Mouse (Mus musculus) kidney, embryonic 14.5 days (tissue): Measurements from ENCODE around the gene Gm3233. TPM values are rescaled to one million over a fixed set of nuclear protein-coding genes. Genes with fewer than 3 reads are reported as not detected.
"Not testable (repeated sequence)": the region's sequence is repeated elsewhere in the genome, so short reads cannot be mapped to it uniquely, and the experiment has no call there.

Experiments used
- ATAC-seq: fragments of 200-750 bp; cut with Nextera tagmentation; 2 replicates; pipeline ENCODE4 v1.8.0; 2017; ENCODE audit warnings: moderate number of reproducible peaks, mild to moderate bottlenecking, moderate TSS enrichment, moderate library complexity; ENCODE audit not compliant: low FRiP score, low TSS enrichment
- H3K27ac ChIP-seq: fragments of 300-500 bp; sonication (generic); 2 replicates; pipeline ENCODE4 v1.5.1; 2014; ENCODE audit warnings: low read depth, mild to moderate bottlenecking, low read length, moderate library complexity, mixed read lengths
- H3K27me3 ChIP-seq: fragments of 300-500 bp; sonication (generic); 2 replicates; pipeline ENCODE4 v1.6.1; 2014; ENCODE audit warnings: mild to moderate bottlenecking, low read length; ENCODE audit not compliant: control insufficient read depth, insufficient read depth
- H3K36me3 ChIP-seq: fragments of 300-500 bp; sonication (generic); 2 replicates; pipeline ENCODE4 v1.6.1; 2014; ENCODE audit warnings: low read length, mixed read lengths; ENCODE audit not compliant: control insufficient read depth, insufficient read depth
- H3K4me1 ChIP-seq: fragments of 300-500 bp; sonication (generic); 2 replicates; pipeline ENCODE4 v1.6.1; 2014; ENCODE audit warnings: low read length, mixed read lengths; ENCODE audit not compliant: control insufficient read depth, insufficient read depth
- H3K4me2 ChIP-seq: fragments of 300-500 bp; sonication (generic); replicated peaks from 2 replicates; pipeline ENCODE4 v1.6.1; 2014; ENCODE audit warnings: low read depth, mild to moderate bottlenecking, low read length
- H3K4me3 ChIP-seq: fragments of 300-500 bp; sonication (generic); 2 replicates; pipeline ENCODE4 v1.5.1; 2014; ENCODE audit warnings: mild to moderate bottlenecking, low read length
- H3K9ac ChIP-seq: fragments of 300-500 bp; sonication (generic); 2 replicates; pipeline ENCODE4 v1.6.1; 2014; ENCODE audit warnings: low read depth, mild to moderate bottlenecking, low read length, moderate library complexity
- H3K9me3 ChIP-seq: fragments of 300-500 bp; sonication (generic); 2 replicates; pipeline ENCODE4 v1.6.1; 2016; ENCODE audit warnings: low read length; ENCODE audit not compliant: control insufficient read depth
- WGBS: fragments of 180-500 bp; shearing (Covaris S2); extraction: QIAGEN DNeasy Blood & Tissue Kit; methylation state at CpG from one replicate; pipeline ENCODE4 v1.1.7; 2014; 5-methylcytosine and 5-hydroxymethylcytosine counted together
- polyA plus RNA-seq: library from polyadenylated mRNA; unstranded; fragments of >200 nt; fragmentation: Nextera tagmentation; extraction: Ambion mirVana; gene quantifications from 2 replicates; pipeline ENCODE4 v1.2.1, GENCODE M21; 2014

Gm3233 gene
- polyA plus RNA-seq, 1 experiment from 2014 or later = not detected

DNA sequence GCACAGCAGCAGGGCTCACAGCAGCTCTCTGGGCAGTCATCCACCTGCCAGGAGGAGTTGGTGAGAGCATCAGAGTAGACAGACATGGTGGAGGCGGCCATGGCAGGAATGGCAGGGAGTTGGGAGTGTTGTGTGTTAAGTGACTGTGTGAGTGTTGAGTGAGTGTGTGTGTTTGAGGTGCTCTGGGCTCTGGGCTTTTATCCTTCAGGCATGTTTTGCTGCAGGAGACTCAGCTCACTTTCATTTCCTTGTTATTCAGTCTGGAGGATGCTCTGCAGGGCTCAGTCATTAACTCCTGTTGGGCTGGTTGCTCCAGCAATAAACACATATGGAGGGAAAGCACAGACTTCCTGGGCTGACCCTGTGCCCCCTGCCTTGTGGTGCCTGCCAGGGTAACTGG is 23.0 kb upstream of the Gm3233 start, which contains the start of gene Gm3250:
Gm3250 (minus strand) TSS at position 101 of the 400 bp plus-strand sequence.
- not testable (repeated sequence) for H3K9me3 ChIP-seq, H3K27ac ChIP-seq, H3K4me2 ChIP-seq, H3K4me3 ChIP-seq, ATAC-seq, H3K4me1 ChIP-seq, H3K27me3 ChIP-seq, H3K36me3 ChIP-seq, H3K9ac ChIP-seq
- WGBS = no CpG with 5 or more reads among the region's 1 CpGs

DNA sequence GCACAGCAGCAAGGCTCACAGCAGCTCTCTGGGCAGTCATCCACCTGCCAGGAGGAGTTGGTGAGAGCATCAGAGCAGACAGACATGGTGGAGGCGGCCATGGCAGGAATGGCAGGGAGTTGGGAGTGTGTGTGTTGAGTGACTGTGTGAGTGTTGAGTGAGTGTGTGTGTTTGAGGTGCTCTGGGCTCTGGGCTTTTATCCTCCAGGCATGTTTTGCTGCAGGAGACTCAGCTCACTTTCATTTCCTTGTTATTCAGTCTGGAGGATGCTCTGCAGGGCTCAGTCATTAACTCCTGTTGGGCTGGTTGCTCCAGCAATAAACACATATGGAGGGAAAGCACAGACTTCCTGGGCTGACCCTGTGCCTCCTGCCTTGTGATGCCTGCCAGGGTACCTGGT is 17.4 kb upstream of the Gm3233 start, which contains the start of gene Gm7138:
Gm7138 (minus strand) TSS at position 101 of the 400 bp plus-strand sequence.
- 75% methylated on average over 1 of the region's 1 CpGs for WGBS
- H3K9ac ChIP-seq, H3K27me3 ChIP-seq, H3K9me3 ChIP-seq, H3K4me1 ChIP-seq, ATAC-seq, H3K36me3 ChIP-seq, H3K4me3 ChIP-seq, H3K27ac ChIP-seq, H3K4me2 ChIP-seq: not testable (repeated sequence)

DNA sequence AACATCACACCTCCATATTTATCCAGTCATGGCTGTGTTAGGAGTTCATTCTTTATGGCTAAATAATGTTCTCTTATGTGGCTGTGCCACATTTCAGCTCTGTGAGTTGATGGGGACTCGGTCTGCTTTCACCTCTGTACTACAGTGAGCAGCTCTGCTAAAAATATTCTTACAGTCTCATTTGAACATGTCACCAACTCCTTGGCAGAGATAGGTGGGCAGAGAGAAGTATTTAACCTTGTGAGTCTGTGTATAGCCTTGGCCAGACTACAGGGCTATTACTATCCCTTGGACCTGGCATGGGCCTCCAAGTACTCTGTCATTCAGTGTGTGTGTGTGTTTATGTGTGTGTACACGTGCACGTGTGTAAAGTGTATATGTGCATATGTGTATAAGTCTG is 12.7 kb upstream of the Gm3233 start:
- not testable (repeated sequence) for H3K27ac ChIP-seq, H3K9ac ChIP-seq, H3K4me2 ChIP-seq, H3K4me3 ChIP-seq, ATAC-seq, H3K4me1 ChIP-seq, H3K9me3 ChIP-seq, H3K27me3 ChIP-seq, H3K36me3 ChIP-seq
- 83% methylated on average over 1 of the region's 3 CpGs for WGBS

DNA sequence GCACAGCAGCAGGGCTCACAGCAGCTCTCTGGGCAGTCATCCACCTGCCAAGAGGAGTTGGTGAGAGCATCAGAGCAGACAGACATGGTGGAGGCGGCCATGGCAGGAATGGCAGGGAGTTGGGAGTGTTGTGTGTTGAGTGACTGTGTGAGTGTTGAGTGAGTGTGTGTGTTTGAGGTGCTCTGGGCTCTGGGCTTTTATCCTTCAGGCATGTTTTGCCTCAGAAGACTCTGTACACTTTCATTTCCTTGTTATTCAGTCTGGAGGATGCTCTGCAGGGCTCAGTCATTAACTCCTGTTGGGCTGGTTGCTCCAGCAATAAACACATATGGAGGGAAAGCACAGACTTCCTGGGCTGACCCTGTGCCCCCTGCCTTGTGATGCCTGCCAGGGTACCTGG is 11.7 kb upstream of the Gm3233 start, which contains the start of gene Gm3238:
Gm3238 (minus strand) TSS at position 101 of the 400 bp plus-strand sequence.
- WGBS = 82% methylated on average over 1 of the region's 1 CpGs
- not testable (repeated sequence) for H3K27me3 ChIP-seq, ATAC-seq, H3K27ac ChIP-seq, H3K9ac ChIP-seq, H3K9me3 ChIP-seq, H3K4me1 ChIP-seq, H3K4me3 ChIP-seq, H3K36me3 ChIP-seq, H3K4me2 ChIP-seq

DNA sequence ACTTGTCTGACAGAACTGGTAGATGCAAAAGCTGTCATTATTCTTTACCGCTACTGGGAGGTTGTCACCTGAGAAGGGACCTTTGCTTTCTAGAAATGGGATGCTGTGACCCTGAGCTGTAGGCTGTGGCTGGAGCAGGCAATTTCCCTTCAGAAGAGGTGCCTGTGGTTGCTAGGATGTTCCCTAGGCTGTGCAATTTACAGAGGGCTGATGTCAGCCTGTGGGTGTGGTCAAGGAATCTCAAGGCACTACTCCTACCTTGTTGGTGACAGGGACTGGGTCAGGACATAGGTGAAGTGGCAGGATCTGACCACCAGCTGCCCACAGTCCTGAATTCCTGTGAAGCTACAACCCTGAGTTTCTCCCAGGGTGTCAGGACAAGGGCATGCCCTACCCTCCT is 10.2 kb upstream of the Gm3233 start:
- Histone ChIP-seq H3K4me3 (no peak overlapping the region), H3K27ac (no peak overlapping the region), H3K36me3 (no peaks in the 10 kb centered on the region), H3K4me2 (no peak overlapping the region), H3K9me3 (no peaks in the 10 kb centered on the region), H3K27me3 (no peaks in the 10 kb centered on the region), H3K9ac (no peak overlapping the region), H3K4me1 (no peaks in the 10 kb centered on the region)
- no peak for ATAC-seq
- WGBS = 65% methylated on average over 1 of the region's 1 CpGs

DNA sequence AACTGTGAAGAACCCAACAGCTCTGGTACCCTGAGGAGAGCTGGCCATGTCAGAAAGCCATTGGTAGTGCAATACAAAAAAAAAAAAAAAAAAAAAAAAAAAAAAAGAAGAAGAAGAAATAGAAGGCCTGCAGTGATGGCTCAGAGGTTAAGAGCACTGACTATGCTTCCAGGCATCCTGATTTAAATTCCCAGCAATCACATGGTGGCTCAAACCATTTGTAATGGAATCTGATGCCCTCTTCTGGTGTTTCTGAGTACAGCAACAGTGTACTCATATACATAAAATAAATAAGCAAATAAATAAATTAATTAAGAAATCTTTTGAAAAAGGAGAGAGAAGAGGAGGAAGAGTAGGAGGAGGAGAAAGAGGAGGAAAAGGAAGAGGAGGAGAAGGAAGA is 6.0 kb downstream of the Gm3233 start:
- H3K4me1 ChIP-seq = no peaks in the 10 kb centered on the region
- H3K27ac ChIP-seq = no peak overlapping the region

DNA sequence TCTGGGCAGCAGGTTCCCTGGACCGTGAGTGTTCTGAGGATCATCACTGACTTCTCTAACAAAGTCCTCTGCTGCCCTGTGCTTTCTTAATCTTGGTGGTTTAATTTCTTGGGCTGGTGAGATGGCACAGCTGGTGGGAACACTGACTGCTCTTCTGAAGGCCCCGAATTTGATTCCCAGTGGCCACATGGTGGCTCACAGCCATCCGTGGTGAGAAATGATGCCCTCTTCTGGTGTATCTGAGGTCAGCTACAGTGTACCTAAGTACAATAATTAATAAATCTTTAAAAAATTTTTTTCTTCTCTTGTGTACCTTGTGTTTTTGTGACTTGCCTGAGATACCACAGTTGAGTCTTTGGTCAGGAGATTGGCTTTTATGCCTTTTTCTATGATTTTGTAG is 7.2 kb downstream of the Gm3233 start:
- not testable (repeated sequence) for H3K4me3 ChIP-seq, H3K36me3 ChIP-seq, H3K9ac ChIP-seq, ATAC-seq, H3K4me2 ChIP-seq, H3K27me3 ChIP-seq, H3K4me1 ChIP-seq, H3K9me3 ChIP-seq, H3K27ac ChIP-seq
- 60% methylated on average over 3 of the region's 3 CpGs for WGBS

More for the DNA sequence above, 6.0 kb downstream of the Gm3233 start:
- H3K36me3 ChIP-seq = no peaks in the 10 kb centered on the region
- H3K4me3 ChIP-seq = no peak overlapping the region
- no peaks in the 10 kb centered on the region for H3K27me3 ChIP-seq
- ATAC-seq = no peak
- no peak overlapping the region for H3K4me2 ChIP-seq
- no peak overlapping the region for H3K9ac ChIP-seq
- no peaks in the 10 kb centered on the region for H3K9me3 ChIP-seq

DNA sequence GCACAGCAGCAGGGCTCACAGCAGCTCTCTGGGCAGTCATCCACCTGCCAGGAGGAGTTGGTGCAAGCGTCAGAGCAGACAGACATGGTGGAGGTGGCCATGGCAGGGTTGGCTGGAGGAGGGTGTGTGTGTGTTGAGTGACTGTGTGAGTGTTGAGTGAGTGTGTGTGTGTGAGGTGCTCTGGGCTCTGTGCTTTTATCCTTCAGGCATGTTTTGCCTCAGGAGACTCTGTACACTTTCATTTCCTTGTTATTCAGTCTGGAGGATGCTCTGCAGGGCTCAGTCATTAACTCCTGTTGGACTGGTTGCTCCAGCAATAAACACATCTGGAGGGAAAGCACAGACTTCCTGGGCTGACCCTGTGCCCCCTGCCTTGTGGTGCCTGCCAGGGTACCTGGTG is 8.2 kb downstream of the Gm3233 start, which contains the start of gene Gm9736:
Gm9736 (minus strand) TSS at position 101 of the 400 bp plus-strand sequence.
- not testable (repeated sequence) for H3K4me2 ChIP-seq, ATAC-seq, H3K27ac ChIP-seq, H3K4me1 ChIP-seq, H3K9me3 ChIP-seq, H3K9ac ChIP-seq, H3K4me3 ChIP-seq, H3K27me3 ChIP-seq, H3K36me3 ChIP-seq
- WGBS = 60% methylated on average over 1 of the region's 1 CpGs

DNA sequence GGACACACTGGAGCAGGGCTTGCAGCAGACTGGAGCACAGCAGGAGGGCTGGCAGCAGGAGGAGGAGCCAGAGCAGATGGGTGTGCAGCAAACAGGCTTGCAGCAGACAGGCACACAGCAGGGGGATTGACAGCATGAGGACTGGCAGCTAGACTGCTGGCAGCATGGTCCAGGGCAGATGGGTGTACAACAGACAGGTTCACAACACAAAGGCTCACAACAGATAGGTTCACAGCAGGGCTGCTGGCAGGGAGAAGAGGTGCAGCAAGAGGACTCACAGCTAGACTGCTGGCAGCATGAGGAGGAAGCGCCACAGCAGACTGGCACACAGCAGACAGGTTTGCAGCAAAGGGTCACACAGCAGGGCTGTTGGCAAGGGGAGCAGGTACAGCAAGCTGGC is 8.8 kb downstream of the Gm3233 start:
- not testable (repeated sequence) for H3K4me3 ChIP-seq, H3K9ac ChIP-seq, ATAC-seq, H3K9me3 ChIP-seq, H3K27ac ChIP-seq, H3K4me1 ChIP-seq, H3K4me2 ChIP-seq, H3K27me3 ChIP-seq, H3K36me3 ChIP-seq
- 73% methylated on average over 1 of the region's 1 CpGs for WGBS
